Mouse (Mus musculus): ENCODE measurements around the gene Gpr153. TPM values are rescaled to one million over a fixed set of nuclear protein-coding genes. Genes with fewer than 3 reads are reported as not detected.

Gpr153 gene
- polyA plus RNA-seq, 1 experiment from 2014 or later, result 6.6 TPM

DNA sequence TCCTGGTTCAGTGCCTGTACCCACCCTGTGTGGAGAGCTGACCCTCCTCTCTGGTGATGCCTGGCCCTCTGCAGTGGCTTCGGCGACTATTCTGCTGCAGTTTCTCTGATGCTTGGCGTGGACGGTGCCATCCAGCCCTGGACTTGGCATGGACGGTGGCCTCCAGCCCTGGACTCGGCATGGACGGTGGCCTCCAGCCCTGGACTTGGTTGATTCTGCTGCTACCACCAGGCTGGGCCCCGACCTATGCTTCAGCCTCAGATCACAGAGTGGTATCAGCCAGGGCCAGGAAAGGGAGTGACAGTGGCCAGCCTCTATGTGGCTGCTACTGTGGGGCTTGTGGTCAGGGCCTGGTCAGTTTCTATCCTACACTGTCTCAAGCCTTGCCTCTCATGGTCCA lies 30.1 kb upstream of the Gpr153 start:
- 90% methylated on average over 8 of the region's 8 CpGs for WGBS

GRCm38 (mm10) chr4:152244545-152245522 lies 29.2 kb upstream of the Gpr153 start:
- ATAC-seq (replicated peaks; ENCODE audit: low FRiP score) (no peak), DNase-seq (ENCODE audit: low spot score) (no peak)
- Histone ChIP-seq H3K4me1 (replicated peaks; ENCODE audit: control insufficient read depth, insufficient read depth, low read length) (no peaks in the 10 kb centered on the region), H3K9me3 (ENCODE audit: control insufficient read depth, low read length) (no peaks in the 10 kb centered on the region), H3K4me2 (ENCODE audit: low read depth, low read length, severe bottlenecking) (no peak overlapping the region), H3K27ac (ENCODE audit: low read depth, low read length) (no peak overlapping the region), H3K27me3 (ENCODE audit: control insufficient read depth, insufficient read depth, low read length) (no peaks in the 10 kb centered on the region), H3K4me3 (ENCODE audit: low read depth, low read length) (no peak overlapping the region), H3K36me3 (ENCODE audit: control insufficient read depth, insufficient read depth, low read length) (no peaks in the 10 kb centered on the region), H3K9ac (ENCODE audit: low read length) (no peak overlapping the region)
- WGBS, result 87% methylated on average over 11 of the region's 11 CpGs

More for the DNA sequence above, 30.1 kb upstream of the Gpr153 start:
- no peak overlapping the region for H3K4me2 ChIP-seq (ENCODE audit: low read depth, low read length, severe bottlenecking)
- no peak overlapping the region for H3K27ac ChIP-seq (ENCODE audit: low read depth, low read length)
- no peaks in the 10 kb centered on the region for H3K9me3 ChIP-seq (ENCODE audit: control insufficient read depth, low read length)
- H3K9ac ChIP-seq (ENCODE audit: low read length), result no peak overlapping the region
- DNase-seq (ENCODE audit: low spot score) (no peak), ATAC-seq (replicated peaks; ENCODE audit: low FRiP score) (no peak)
- H3K4me1 ChIP-seq (replicated peaks; ENCODE audit: control insufficient read depth, insufficient read depth, low read length), result no peaks in the 10 kb centered on the region
- H3K27me3 ChIP-seq (ENCODE audit: control insufficient read depth, insufficient read depth, low read length), result no peaks in the 10 kb centered on the region
- no peak overlapping the region for H3K4me3 ChIP-seq (ENCODE audit: low read depth, low read length)
- H3K36me3 ChIP-seq (ENCODE audit: control insufficient read depth, insufficient read depth, low read length), result no peaks in the 10 kb centered on the region

- H3K36me3 ChIP-seq (ENCODE audit: control insufficient read depth, insufficient read depth, low read length), result no peaks in the 10 kb centered on the region
- no peak for ATAC-seq (replicated peaks; ENCODE audit: low FRiP score)
- no peak overlapping the region for H3K4me3 ChIP-seq (ENCODE audit: low read depth, low read length)
- no peak overlapping the region for H3K27ac ChIP-seq (ENCODE audit: low read depth, low read length)
- H3K9ac ChIP-seq (ENCODE audit: low read length), result no peak overlapping the region
- DNase-seq (ENCODE audit: low spot score), result no peak
- no peak overlapping the region for H3K4me2 ChIP-seq (ENCODE audit: low read depth, low read length, severe bottlenecking)
- no peaks in the 10 kb centered on the region for H3K9me3 ChIP-seq (ENCODE audit: control insufficient read depth, low read length)
- H3K4me1 ChIP-seq (replicated peaks; ENCODE audit: control insufficient read depth, insufficient read depth, low read length), result no peaks in the 10 kb centered on the region
- H3K27me3 ChIP-seq (ENCODE audit: control insufficient read depth, insufficient read depth, low read length), result no peaks in the 10 kb centered on the region
- WGBS, result 86% methylated on average over 6 of the region's 6 CpGs
These were observed 28.0 kb upstream of the Gpr153 start for GRCm38 (mm10) chr4:152246011-152246410.

DNA sequence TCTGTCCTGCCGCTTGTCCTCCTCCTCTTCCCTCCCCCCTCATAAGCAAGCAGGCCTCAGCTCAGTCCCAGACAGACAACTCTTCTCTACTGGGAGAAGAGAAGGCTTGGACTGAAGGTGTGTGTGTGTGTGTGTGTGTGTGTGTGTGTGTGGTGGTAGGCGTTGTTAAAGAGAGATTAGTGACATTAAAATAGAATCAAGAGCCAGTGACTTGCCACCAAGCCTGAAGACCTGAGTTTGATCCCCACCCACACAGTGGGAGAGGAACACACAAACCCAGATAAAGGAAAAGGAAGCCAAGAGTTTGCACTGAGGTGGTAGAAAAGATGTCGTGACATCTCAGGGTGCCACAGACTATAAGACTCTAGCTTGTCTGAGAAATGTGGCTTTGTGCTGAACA lies 26.8 kb upstream of the Gpr153 start:
- Histone ChIP-seq H3K9ac (ENCODE audit: low read length) (no peak overlapping the region), H3K4me2 (ENCODE audit: low read depth, low read length, severe bottlenecking) (no peak overlapping the region), H3K36me3 (ENCODE audit: control insufficient read depth, insufficient read depth, low read length) (no peaks in the 10 kb centered on the region; the same call in 1 of the 2 replicates), H3K27ac (ENCODE audit: low read depth, low read length) (no peak overlapping the region), H3K4me3 (ENCODE audit: low read depth, low read length) (no peak overlapping the region), H3K4me1 (replicated peaks; ENCODE audit: control insufficient read depth, insufficient read depth, low read length) (no peaks in the 10 kb centered on the region), H3K27me3 (ENCODE audit: control insufficient read depth, insufficient read depth, low read length) (no peaks in the 10 kb centered on the region), H3K9me3 (ENCODE audit: control insufficient read depth, low read length) (no peaks in the 10 kb centered on the region)
- ATAC-seq (replicated peaks; ENCODE audit: low FRiP score) (no peak), DNase-seq (ENCODE audit: low spot score) (no peak)
- WGBS, result 83% methylated on average over 3 of the region's 3 CpGs

- Histone ChIP-seq H3K9ac (ENCODE audit: low read length) (no peak overlapping the region), H3K4me3 (ENCODE audit: low read depth, low read length) (no peak overlapping the region), H3K4me2 (ENCODE audit: low read depth, low read length, severe bottlenecking) (no peak overlapping the region), H3K4me1 (replicated peaks; ENCODE audit: control insufficient read depth, insufficient read depth, low read length) (no peaks in the 10 kb centered on the region), H3K27ac (ENCODE audit: low read depth, low read length) (no peak overlapping the region), H3K36me3 (ENCODE audit: control insufficient read depth, insufficient read depth, low read length) (no peaks in the 10 kb centered on the region; the same call in 1 of the 2 replicates), H3K27me3 (ENCODE audit: control insufficient read depth, insufficient read depth, low read length) (no peaks in the 10 kb centered on the region), H3K9me3 (ENCODE audit: control insufficient read depth, low read length) (no peaks in the 10 kb centered on the region)
- DNase-seq (ENCODE audit: low spot score) (no peak), ATAC-seq (replicated peaks; ENCODE audit: low FRiP score) (no peak)
- WGBS, result 82% methylated on average over 6 of the region's 6 CpGs
These were observed 23.4 kb upstream of the Gpr153 start for GRCm38 (mm10) chr4:152250615-152251014.

DNA sequence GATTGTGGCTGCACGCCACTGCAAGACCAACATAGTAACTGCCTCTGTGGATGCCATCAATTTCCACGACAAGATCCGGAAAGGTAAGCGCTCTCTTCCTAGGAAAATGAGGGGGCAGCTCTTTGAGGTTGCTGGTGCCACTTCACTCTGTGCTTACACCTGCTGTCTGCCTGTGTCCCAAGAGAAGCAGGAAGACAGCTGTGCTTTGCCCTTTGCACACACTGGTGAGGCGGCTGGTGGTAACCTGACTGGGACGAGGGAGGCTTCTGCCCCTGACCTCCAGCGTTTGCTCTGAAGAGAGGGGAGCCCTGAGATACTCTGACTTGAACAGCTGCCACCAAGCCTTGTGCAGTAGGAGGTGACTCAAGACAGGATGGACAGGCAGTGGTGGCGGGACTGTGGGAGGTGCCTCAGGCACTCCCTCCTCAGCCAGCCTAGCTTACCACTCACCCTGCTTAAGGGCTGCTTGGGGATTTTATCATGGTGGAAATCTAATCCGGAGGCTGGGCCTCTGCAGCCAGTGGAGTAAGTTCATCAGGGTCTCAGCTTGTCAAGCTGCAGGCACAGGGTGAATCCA lies 20.8 kb upstream of the Gpr153 start:
- Histone ChIP-seq H3K27me3 (ENCODE audit: control insufficient read depth, insufficient read depth, low read length) (no peaks in the 10 kb centered on the region), H3K9ac (ENCODE audit: low read length) (no peak overlapping the region)

GRCm38 (mm10) chr4:152257070-152257469 lies 17.0 kb upstream of the Gpr153 start:
- 83% methylated on average over 6 of the region's 6 CpGs for WGBS
- Histone ChIP-seq H3K27ac (ENCODE audit: low read depth, low read length) (no peak overlapping the region), H3K27me3 (ENCODE audit: control insufficient read depth, insufficient read depth, low read length) (no peaks in the 10 kb centered on the region), H3K4me1 (replicated peaks; ENCODE audit: control insufficient read depth, insufficient read depth, low read length) (no peaks in the 10 kb centered on the region), H3K4me3 (ENCODE audit: low read depth, low read length) (no peak overlapping the region), H3K4me2 (ENCODE audit: low read depth, low read length, severe bottlenecking) (no peak overlapping the region), H3K36me3 (ENCODE audit: control insufficient read depth, insufficient read depth, low read length) (no peaks in the 10 kb centered on the region), H3K9ac (ENCODE audit: low read length) (no peak overlapping the region), H3K9me3 (ENCODE audit: control insufficient read depth, low read length) (no peaks in the 10 kb centered on the region)
- ATAC-seq (replicated peaks; ENCODE audit: low FRiP score), result no peak
- no peak for DNase-seq (ENCODE audit: low spot score)

More for the DNA sequence above, 20.8 kb upstream of the Gpr153 start:
- ATAC-seq (replicated peaks; ENCODE audit: low FRiP score), result no peak
- Histone ChIP-seq H3K27ac (ENCODE audit: low read depth, low read length) (no peak overlapping the region), H3K4me2 (ENCODE audit: low read depth, low read length, severe bottlenecking) (no peak overlapping the region), H3K36me3 (ENCODE audit: control insufficient read depth, insufficient read depth, low read length) (no peaks in the 10 kb centered on the region; the same call in 1 of the 2 replicates), H3K9me3 (ENCODE audit: control insufficient read depth, low read length) (no peaks in the 10 kb centered on the region), H3K4me3 (ENCODE audit: low read depth, low read length) (no peak overlapping the region), H3K4me1 (replicated peaks; ENCODE audit: control insufficient read depth, insufficient read depth, low read length) (no peaks in the 10 kb centered on the region)
- WGBS, result 80% methylated on average over 9 of the region's 9 CpGs
- DNase-seq (ENCODE audit: low spot score), result no peak

DNA sequence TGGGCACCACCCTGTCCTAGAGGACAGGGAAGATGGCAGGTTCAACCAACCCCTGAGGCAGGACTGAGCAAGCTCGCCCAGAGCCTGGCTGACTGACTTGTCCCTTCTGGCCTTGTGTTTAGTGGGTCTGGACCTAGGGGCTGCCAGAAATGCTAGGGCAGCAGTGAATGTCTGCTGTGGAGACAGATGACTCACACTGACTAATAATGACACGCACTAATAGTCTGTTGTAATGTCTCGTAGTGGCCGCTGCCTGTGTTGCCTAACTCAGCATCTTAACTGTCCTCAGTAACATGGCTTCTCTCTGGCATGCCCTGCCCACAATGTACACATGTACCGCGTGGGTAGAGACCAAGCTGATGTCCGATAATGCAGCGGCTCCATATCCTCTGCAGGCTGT lies 13.6 kb upstream of the Gpr153 start:
- no peaks in the 10 kb centered on the region for H3K9me3 ChIP-seq (ENCODE audit: control insufficient read depth, low read length)
- no peak overlapping the region for H3K9ac ChIP-seq (ENCODE audit: low read length)
- no peaks in the 10 kb centered on the region for H3K36me3 ChIP-seq (ENCODE audit: control insufficient read depth, insufficient read depth, low read length)
- H3K4me1 ChIP-seq (replicated peaks; ENCODE audit: control insufficient read depth, insufficient read depth, low read length), result no peaks in the 10 kb centered on the region
- no peak overlapping the region for H3K4me2 ChIP-seq (ENCODE audit: low read depth, low read length, severe bottlenecking)
- 96% methylated on average over 8 of the region's 8 CpGs for WGBS
- ATAC-seq (replicated peaks; ENCODE audit: low FRiP score), result no peak
- H3K4me3 ChIP-seq (ENCODE audit: low read depth, low read length), result no peak overlapping the region
- DNase-seq (ENCODE audit: low spot score), result no peak
- H3K27me3 ChIP-seq (ENCODE audit: control insufficient read depth, insufficient read depth, low read length), result no peaks in the 10 kb centered on the region
- no peak overlapping the region for H3K27ac ChIP-seq (ENCODE audit: low read depth, low read length)
